Mouse (Mus musculus) CH12.LX (cell line): ENCODE results near the gene Cc2d1b. TPM values are rescaled to one million over a fixed set of nuclear protein-coding genes. Genes with fewer than 3 reads are reported as not detected.
A peak's percentile ranks its signal among the peaks of the same experiment; 100 is the strongest.

ENCODE experiments used
- DNase-seq: peaks from one replicate; pipeline ENCODE4 v3.0.0-alpha.2; 2013; ENCODE audit errors: extremely low read depth
- H3K27ac ChIP-seq: 2 replicates; pipeline ENCODE4 v1.5.1; 2012; ENCODE audit warnings: low read depth, mild to moderate bottlenecking, control low read depth, moderate library complexity; ENCODE audit not compliant: insufficient read depth
- H3K27me3 ChIP-seq: replicated peaks from 2 replicates; pipeline ENCODE3; 2012; ENCODE audit warnings: inconsistent platforms
- H3K36me3 ChIP-seq, 2 experiments: replicated peaks in 1 of 2; 2 replicates each; pipeline versions ENCODE3 to v1.6.1; 2012; ENCODE audit warnings: inconsistent platforms in 1 of 2, low read length in 1 of 2, mild to moderate bottlenecking in 1 of 2, mixed read lengths in 1 of 2, moderate library complexity in 1 of 2; ENCODE audit not compliant: control insufficient read depth in 1 of 2, insufficient read depth in 1 of 2
- H3K4me1 ChIP-seq, 2 experiments: 2 replicates each; pipeline ENCODE4 v1.6.1; 2012; ENCODE audit warnings: inconsistent platforms in 1 of 2, moderate library complexity in 1 of 2; ENCODE audit not compliant: insufficient read depth in 2 of 2, control insufficient read depth in 1 of 2
- H3K4me2 ChIP-seq: 2 replicates; pipeline ENCODE4 v1.6.1; 2012; ENCODE audit warnings: low read depth, mild to moderate bottlenecking, control low read depth; ENCODE audit not compliant: poor library complexity, insufficient read depth, severe bottlenecking
- H3K4me3 ChIP-seq, 3 experiments: fragments of 150-350 bp in 1 of 3; sonication (generic) in 1 of 3; replicated peaks in 1 of 3; 2 replicates each; pipeline versions ENCODE3 to v1.5.1; 2011 to 2012; ENCODE audit warnings: low read depth in 2 of 3, low read length in 2 of 3, mild to moderate bottlenecking in 2 of 3, moderate library complexity in 2 of 3, control low read depth in 1 of 3, improper control_type of control experiment in 1 of 3, inconsistent platforms in 1 of 3, mixed read lengths in 1 of 3; ENCODE audit not compliant: poor library complexity in 1 of 3
- H3K79me2 ChIP-seq: replicated peaks from 2 replicates; pipeline ENCODE4 v1.6.1; 2012; ENCODE audit warnings: mild to moderate bottlenecking, moderate library complexity; ENCODE audit not compliant: control insufficient read depth, poor library complexity, insufficient read depth, severe bottlenecking; ENCODE audit errors: extremely low read depth
- H3K9ac ChIP-seq: 2 replicates; pipeline ENCODE4 v1.6.1; 2012; ENCODE audit warnings: low read depth, mild to moderate bottlenecking, control low read depth, moderate library complexity; ENCODE audit not compliant: insufficient read depth
- H3K9me3 ChIP-seq: replicated peaks from 2 replicates; pipeline ENCODE3; 2012; ENCODE audit warnings: low read length, inconsistent platforms, mixed read lengths
- BHLHE40 ChIP-seq: IDR thresholded peaks from 2 replicates; pipeline ENCODE4 v1.6.1; 2011; ENCODE audit warnings: mild to moderate bottlenecking, low read depth, low read length, improper control_type of control experiment
- CHD2 ChIP-seq: IDR thresholded peaks from 2 replicates; pipeline ENCODE4 v1.6.1; 2011; ENCODE audit warnings: low read length, improper control_type of control experiment
- ELF1 ChIP-seq: IDR thresholded peaks from 2 replicates; pipeline ENCODE4 v1.6.1; 2014; ENCODE audit warnings: low read depth, mild to moderate bottlenecking, inconsistent platforms, low read length, improper control_type of control experiment
- IRF4 ChIP-seq: IDR thresholded peaks from 2 replicates; pipeline ENCODE4 v1.6.1; 2014; ENCODE audit warnings: low read depth, mild to moderate bottlenecking, inconsistent platforms, low read length, improper control_type of control experiment
- JUN ChIP-seq: IDR thresholded peaks from 2 replicates; pipeline ENCODE4 v1.6.1; 2011; ENCODE audit warnings: low read depth, mild to moderate bottlenecking, low read length, improper control_type of control experiment, moderate library complexity; ENCODE audit not compliant: insufficient read depth
- JUND ChIP-seq: conservative IDR thresholded peaks from 2 replicates; pipeline ENCODE4 v1.6.1; 2011; ENCODE audit warnings: low read depth, low read length, improper control_type of control experiment
- KAT2A ChIP-seq: IDR thresholded peaks from 2 replicates; pipeline ENCODE4 v1.6.1; 2012; ENCODE audit warnings: low read length, improper control_type of control experiment, inconsistent platforms; ENCODE audit not compliant: insufficient replicate concordance
- MAFK ChIP-seq: IDR thresholded peaks from 2 replicates; pipeline ENCODE4 v1.6.1; 2011; ENCODE audit warnings: low read length, improper control_type of control experiment; ENCODE audit not compliant: insufficient replicate concordance
- MEF2A ChIP-seq: IDR thresholded peaks from 2 replicates; pipeline ENCODE4 v1.6.1; 2014; ENCODE audit warnings: low read depth, mild to moderate bottlenecking, inconsistent platforms, low read length, improper control_type of control experiment, borderline replicate concordance
- MYC ChIP-seq: IDR thresholded peaks from 2 replicates; pipeline ENCODE4 v1.6.1; 2011; ENCODE audit warnings: low read depth, mild to moderate bottlenecking, improper control_type of control experiment, low read length
- POLR2AphosphoS2 ChIP-seq: IDR thresholded peaks from 2 replicates; pipeline ENCODE4 v1.6.1; 2011; ENCODE audit warnings: low read depth, low read length, improper control_type of control experiment
- RCOR1 ChIP-seq: conservative IDR thresholded peaks from 2 replicates; pipeline ENCODE4 v1.6.1; 2012; ENCODE audit warnings: low read depth, mild to moderate bottlenecking, inconsistent platforms, low read length, improper control_type of control experiment
- SMC3 ChIP-seq: IDR thresholded peaks from 2 replicates; pipeline ENCODE4 v1.6.1; 2011; ENCODE audit warnings: low read depth, low read length, improper control_type of control experiment
- TBP ChIP-seq: conservative IDR thresholded peaks from 2 replicates; pipeline ENCODE4 v1.6.1; 2011; ENCODE audit warnings: low read depth, low read length, improper control_type of control experiment
- USF2 ChIP-seq: conservative IDR thresholded peaks from 2 replicates; pipeline ENCODE4 v1.6.1; 2011; ENCODE audit warnings: low read depth, low read length, improper control_type of control experiment
- ZC3H11A ChIP-seq: IDR thresholded peaks from 2 replicates; pipeline ENCODE4 v1.6.1; 2012; ENCODE audit warnings: low read depth, mild to moderate bottlenecking, inconsistent platforms, low read length, improper control_type of control experiment
- dilution Hi-C: fragments of 300-500 bp; cut with MboI; formaldehyde crosslinking; loops from 2 replicates; pipeline ENCODE4 v1.14.3; 2020; ENCODE audit warnings: low sequenced_read_pairs; ENCODE audit not compliant: extremely low pct_unique_long_range_greater_than_20kb, extremely low pct_ligation_motif_present
- in situ Hi-C: fragments of 300-500 bp; cut with MboI; formaldehyde crosslinking; loops from 3 replicates; pipeline ENCODE4 v1.14.3; 2019; ENCODE audit warnings: low sequenced_read_pairs, low pct_ligation_motif_present, low pct_unique_long_range_greater_than_20kb, mixed read lengths
- polyA plus RNA-seq: library from polyadenylated mRNA; unstranded; fragments of >175 nt; gene quantifications from 2 replicates; pipeline ENCODE4 v1.2.1, GENCODE M21; 2012; ENCODE audit warnings: low read depth; ENCODE audit not compliant: insufficient read length
- total RNA-seq, 2 experiments: library from RNA; depleted of rRNA; stranded (reverse); fragments of 300-350 nt in 1 of 2; fragments of >200 nt in 1 of 2; gene quantifications; 2 replicates each; pipeline ENCODE4 v1.2.3; 2012 to 2014

Gene Cc2d1b
- total and polyA plus RNA-seq, 3 experiments = 48.9 to 61.4 (median 57.5) TPM

DNA sequence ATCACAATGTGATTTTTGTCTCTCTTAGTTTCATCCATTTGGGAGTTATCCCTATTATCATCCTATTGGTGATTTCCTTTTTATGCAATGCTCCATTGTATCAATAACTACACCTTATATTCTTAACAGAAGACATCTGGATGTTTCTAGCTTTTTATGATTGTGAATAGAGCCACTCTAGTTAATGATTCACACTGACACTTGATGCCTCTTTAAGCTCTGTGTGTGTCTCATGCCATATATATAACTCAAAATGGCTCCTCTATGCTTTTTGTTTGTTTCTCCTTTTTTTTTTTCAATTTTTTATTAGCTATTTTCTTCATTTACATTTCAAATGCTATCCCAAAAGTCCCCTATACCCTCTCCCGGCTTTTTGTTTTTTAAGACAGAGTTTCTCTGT, 24.0 kb upstream of the Cc2d1b start:
- DNase-seq = no peak
- Histone ChIP-seq H3K27ac (no peak overlapping the region), H3K9ac (no peak overlapping the region), H3K4me2 (no peak overlapping the region), H3K9me3 (no peaks in the 10 kb centered on the region), H3K27me3 (no peaks in the 10 kb centered on the region), H3K36me3 (peaks cover 18 to 83% of the 10 kb centered on the region in 2 experiments), H3K79me2 (no peaks in the 10 kb centered on the region), H3K4me1 (peaks cover 0 to 4% of the 10 kb centered on the region in 2 experiments; a peak in 2 of 4 replicates), H3K4me3 (no peak overlapping the region)
- in situ Hi-C loops = no loop called here
- dilution Hi-C loops = no loop called here
- TF ChIP-seq RCOR1 (no peak), ZC3H11A (no peak), BHLHE40 (no peak)

DNA sequence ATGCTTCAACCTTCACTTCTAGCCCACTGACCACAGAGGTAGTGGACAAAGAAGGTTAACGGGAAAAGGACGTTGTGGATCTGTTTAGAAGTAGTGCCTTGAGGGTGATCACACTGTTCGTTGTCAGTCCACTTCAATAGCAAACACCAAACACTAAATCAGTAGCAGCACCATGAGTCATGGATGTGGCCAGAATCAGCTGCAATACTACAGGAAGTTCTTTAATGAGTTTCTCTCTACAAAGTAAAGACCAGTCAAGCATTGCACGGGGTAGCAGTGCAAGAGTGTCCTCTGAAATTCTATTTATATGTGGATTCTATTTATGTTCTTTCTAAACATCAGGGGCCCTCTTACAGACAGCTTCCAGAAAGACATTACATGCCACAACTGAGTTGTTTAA, 21.4 kb upstream of the Cc2d1b start:
- no peaks in the 10 kb centered on the region for H3K27me3 ChIP-seq
- dilution Hi-C loops (no loop called here), in situ Hi-C loops (no loop called here)
- H3K9ac ChIP-seq = no peak overlapping the region
- no peak overlapping the region for H3K4me3 ChIP-seq
- TF ChIP-seq USF2 = no peak
- no peak for TF ChIP-seq KAT2A
- no peak for TF ChIP-seq ELF1
- TF ChIP-seq JUN = no peak
- no peak for TF ChIP-seq BHLHE40
- TF ChIP-seq JUND = no peak
- no peak for TF ChIP-seq IRF4
- no peak for TF ChIP-seq SMC3
- TF ChIP-seq TBP = no peak
- H3K4me1 ChIP-seq = peaks cover 0 to 4% of the 10 kb centered on the region in 2 experiments; a peak in 2 of 4 replicates
- no peak overlapping the region for H3K4me2 ChIP-seq
- H3K27ac ChIP-seq = no peak overlapping the region
- peak; percentile 29 for DNase-seq
- H3K9me3 ChIP-seq = no peaks in the 10 kb centered on the region
- peaks cover 20 to 75% of the 10 kb centered on the region in 2 experiments for H3K36me3 ChIP-seq
- H3K79me2 ChIP-seq = no peaks in the 10 kb centered on the region

DNA sequence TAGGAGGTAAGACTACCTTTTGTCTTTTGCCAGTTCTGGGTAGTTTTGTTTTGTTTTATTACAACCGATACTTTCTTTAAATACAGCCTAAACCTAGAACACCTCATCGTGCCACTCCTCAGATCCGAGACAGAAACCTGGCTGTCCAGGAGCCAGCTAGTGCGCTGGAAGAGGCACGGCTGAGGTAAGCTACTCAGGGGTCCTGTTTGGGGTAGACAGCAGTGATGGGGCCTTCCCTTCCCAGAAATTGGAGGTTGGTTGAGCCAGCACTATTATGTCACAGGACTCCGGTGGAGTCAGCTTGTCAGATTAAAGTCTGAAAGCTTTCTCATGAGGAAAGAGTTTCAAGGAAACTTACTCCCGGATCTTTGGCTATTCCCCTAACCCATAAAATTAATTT, 17.9 kb upstream of the Cc2d1b start:
- Histone ChIP-seq H3K9ac (no peak overlapping the region), H3K27ac (no peak overlapping the region), H3K79me2 (no peaks in the 10 kb centered on the region), H3K27me3 (no peaks in the 10 kb centered on the region), H3K36me3 (peaks cover 45 to 77% of the 10 kb centered on the region in 2 experiments), H3K4me3 (no peak overlapping the region), H3K4me1 (peaks cover 0 to 4% of the 10 kb centered on the region in 2 experiments; a peak in 2 of 4 replicates), H3K9me3 (no peaks in the 10 kb centered on the region), H3K4me2 (no peak overlapping the region)
- dilution Hi-C loops = no loop called here
- TF ChIP-seq SMC3 = no peak
- TF ChIP-seq CHD2 = no peak
- no peak for TF ChIP-seq POLR2AphosphoS2
- no peak for TF ChIP-seq MYC
- TF ChIP-seq MAFK = no peak
- TF ChIP-seq MEF2A = no peak
- DNase-seq = no peak
- in situ Hi-C loops = no loop called here
